Mouse (Mus musculus): ENCODE measurements around the gene Gm10256. TPM values are rescaled to one million over a fixed set of nuclear protein-coding genes. Genes with fewer than 3 reads are reported as not detected.
"Not testable (repeated sequence)": the region's sequence is repeated elsewhere in the genome, so short reads cannot be mapped to it uniquely, and the experiment has no call there.

Gm10256 gene
- polyA plus RNA-seq (2015; fragmentation: Nextera tagmentation; extraction: Ambion mirVana) = not detected in 2 replicates

GRCm38 (mm10) chrY:2830380-2830779, at the start of gene Gm10256, which contains the start of gene Rbmy:
TSS of gene Gm10256 (plus strand) at chrY:2830699.
TSS of gene Rbmy (plus strand) at chrY:2830680.
- not testable (repeated sequence) for H3K4me1 ChIP-seq; H3K27me3 ChIP-seq; ATAC-seq (ENCODE audit: low FRiP score, low read depth); H3K4me3 ChIP-seq; H3K4me2 ChIP-seq (replicated peaks); H3K9me3 ChIP-seq; H3K9ac ChIP-seq; H3K27ac ChIP-seq; H3K36me3 ChIP-seq
- no CpG with 5 or more reads among the region's 9 CpGs for WGBS

GRCm38 (mm10) chrY:2796105-2796504, 34.4 kb upstream of the Gm10256 start, which contains the start of gene Gm4064:
TSS of gene Gm4064 (minus strand) at chrY:2796205.
- WGBS = no CpG with 5 or more reads among the region's 8 CpGs

GRCm38 (mm10) chrY:2900689-2901088, 70.2 kb downstream of the Gm10256 start, which contains the start of gene Gm10352:
TSS of gene Gm10352 (plus strand) at chrY:2900989.
- not testable (repeated sequence) for H3K36me3 ChIP-seq; H3K9ac ChIP-seq; H3K9me3 ChIP-seq; H3K4me3 ChIP-seq; H3K4me1 ChIP-seq; ATAC-seq (ENCODE audit: low FRiP score, low read depth); H3K4me2 ChIP-seq (replicated peaks); H3K27ac ChIP-seq; H3K27me3 ChIP-seq
- WGBS = no CpG with 5 or more reads among the region's 9 CpGs

More at GRCm38 (mm10) chrY:2796105-2796504, 34.4 kb upstream of the Gm10256 start, which contains the start of gene Gm4064:
- not testable (repeated sequence) for H3K9ac ChIP-seq; ATAC-seq (ENCODE audit: low FRiP score, low read depth); H3K4me3 ChIP-seq; H3K27ac ChIP-seq; H3K9me3 ChIP-seq; H3K4me1 ChIP-seq; H3K36me3 ChIP-seq; H3K4me2 ChIP-seq (replicated peaks); H3K27me3 ChIP-seq

Other genes starting within 250 kb of the Gm10256 start
- not detected in 2 replicates for gene H2al2c, start 231.6 kb upstream of the Gm10256 start, polyA plus RNA-seq (2015; fragmentation: Nextera tagmentation; extraction: Ambion mirVana)
- gene Sry, start 167.0 kb upstream of the Gm10256 start, polyA plus RNA-seq (2015; fragmentation: Nextera tagmentation; extraction: Ambion mirVana) = not detected in 2 replicates
- not detected in 2 replicates for gene H2al2b, start 110.0 kb upstream of the Gm10256 start, polyA plus RNA-seq (2015; fragmentation: Nextera tagmentation; extraction: Ambion mirVana)
- gene Gm4064, start 34.5 kb upstream of the Gm10256 start, polyA plus RNA-seq (2015; fragmentation: Nextera tagmentation; extraction: Ambion mirVana) = not detected in 2 replicates
- not detected in 2 replicates for gene Rbmy, start within 50 bp of the Gm10256 start, polyA plus RNA-seq (2015; fragmentation: Nextera tagmentation; extraction: Ambion mirVana)
- gene Gm10352, start 70.3 kb downstream of the Gm10256 start, polyA plus RNA-seq (2015; fragmentation: Nextera tagmentation; extraction: Ambion mirVana) = 0.09 TPM in 1 of 2 replicates, not detected in the other
- gene Gm29289, start 101.9 kb downstream of the Gm10256 start, polyA plus RNA-seq (2015; fragmentation: Nextera tagmentation; extraction: Ambion mirVana) = not detected in 2 replicates